Mouse (Mus musculus): Measurements from ENCODE around the gene Psg18. TPM values are rescaled to one million over a fixed set of nuclear protein-coding genes. Genes with fewer than 3 reads are reported as not detected.
"Not testable (repeated sequence)": the region's sequence is repeated elsewhere in the genome, so short reads cannot be mapped to it uniquely, and the experiment has no call there.

Psg18 gene
- not detected in 2 replicates for total RNA-seq (2017)

- ATAC-seq (replicated peaks in 1 of 2; ENCODE audit: insufficient read depth in 1 of 2, low FRiP score in 2 of 2, low TSS enrichment in 1 of 2, low read depth in 1 of 2, poor library complexity in 2 of 2, severe bottlenecking in 2 of 2) = not testable (repeated sequence)
Observed at GRCm38 (mm10) chr7:18354909-18355308, at the start of gene Psg18. Gene Psg18 (minus strand): TSS chr7:18355009.

- no peak for ATAC-seq (replicated peaks in 1 of 2; ENCODE audit: insufficient read depth in 1 of 2, low FRiP score in 2 of 2, low TSS enrichment in 1 of 2, low read depth in 1 of 2, poor library complexity in 2 of 2, severe bottlenecking in 2 of 2)
Observed at GRCm38 (mm10) chr7:18403407-18403806, 48.6 kb upstream of the Psg18 start.

- no peak for ATAC-seq (replicated peaks in 1 of 2; ENCODE audit: insufficient read depth in 1 of 2, low FRiP score in 2 of 2, low TSS enrichment in 1 of 2, low read depth in 1 of 2, poor library complexity in 2 of 2, severe bottlenecking in 2 of 2)
Observed at GRCm38 (mm10) chr7:18402527-18403237, 47.9 kb upstream of the Psg18 start.

GRCm38 (mm10) chr7:18391483-18391882, 36.7 kb upstream of the Psg18 start:
- not testable (repeated sequence) for ATAC-seq (replicated peaks in 1 of 2; ENCODE audit: insufficient read depth in 1 of 2, low FRiP score in 2 of 2, low TSS enrichment in 1 of 2, low read depth in 1 of 2, poor library complexity in 2 of 2, severe bottlenecking in 2 of 2)

GRCm38 (mm10) chr7:18378295-18378694, 23.5 kb upstream of the Psg18 start:
- no peak for ATAC-seq (replicated peaks in 1 of 2; ENCODE audit: insufficient read depth in 1 of 2, low FRiP score in 2 of 2, low TSS enrichment in 1 of 2, low read depth in 1 of 2, poor library complexity in 2 of 2, severe bottlenecking in 2 of 2)

- not testable (repeated sequence) for ATAC-seq (replicated peaks in 1 of 2; ENCODE audit: insufficient read depth in 1 of 2, low FRiP score in 2 of 2, low TSS enrichment in 1 of 2, low read depth in 1 of 2, poor library complexity in 2 of 2, severe bottlenecking in 2 of 2)
Observed at GRCm38 (mm10) chr7:18335411-18335810, 19.4 kb downstream of the Psg18 start.

Other genes with a start within 250 kb of the Psg18 start
- not detected in 2 replicates for gene Igfl3, start 178.5 kb downstream of the Psg18 start, total RNA-seq (2017)
- not detected in 2 replicates for gene Mill1, start 109.7 kb downstream of the Psg18 start, total RNA-seq (2017)
- not detected in 2 replicates for gene Psg28, start 77.0 kb upstream of the Psg18 start, total RNA-seq (2017)
- not detected in 2 replicates for gene Psg26, start 129.2 kb upstream of the Psg18 start, total RNA-seq (2017)
- not detected in 2 replicates for gene Psg25, start 177.3 kb upstream of the Psg18 start, total RNA-seq (2017)
- not detected in 2 replicates for gene Psg27, start 212.3 kb upstream of the Psg18 start, total RNA-seq (2017)

Measured in hematopoietic stem cell, adult 5-6 weeks (primary cell).